Mouse (Mus musculus) ES-CJ7 (cell line): ENCODE data around the gene Kcnip3.
A peak's percentile ranks its signal among the peaks of the same experiment; 100 is the strongest.

ENCODE experiments used
- DNase-seq: peaks from one replicate; pipeline ENCODE4 v3.0.0; 2011; ENCODE audit warnings: low read depth, low spot score

The Kcnip3 gene

DNA sequence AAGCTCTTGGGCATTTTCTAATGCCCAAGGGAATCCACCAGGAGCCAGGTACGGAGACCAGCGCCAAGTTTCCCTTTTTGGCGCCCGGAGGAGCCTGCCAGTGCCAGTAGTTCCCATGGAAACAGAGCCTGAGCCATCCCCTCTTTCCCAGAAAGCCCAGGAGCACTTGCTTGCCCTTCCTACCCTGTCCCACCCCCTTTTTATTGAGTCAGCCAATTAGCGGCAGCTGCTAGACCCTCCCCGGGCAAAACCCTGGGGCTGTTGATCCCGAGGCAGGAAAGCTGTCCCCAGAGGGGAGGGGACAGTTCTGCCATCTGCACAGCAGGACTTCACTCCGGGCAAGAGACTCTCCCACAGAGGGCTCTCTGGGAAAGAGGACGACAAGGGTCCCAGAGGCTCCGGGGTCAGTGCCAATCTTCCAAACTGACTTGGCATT is at the start of gene Kcnip3:
Gene Kcnip3, minus strand, starts transcription at position 89 of the 436 bp plus-strand sequence.
- peak; percentile 48 for DNase-seq

DNA sequence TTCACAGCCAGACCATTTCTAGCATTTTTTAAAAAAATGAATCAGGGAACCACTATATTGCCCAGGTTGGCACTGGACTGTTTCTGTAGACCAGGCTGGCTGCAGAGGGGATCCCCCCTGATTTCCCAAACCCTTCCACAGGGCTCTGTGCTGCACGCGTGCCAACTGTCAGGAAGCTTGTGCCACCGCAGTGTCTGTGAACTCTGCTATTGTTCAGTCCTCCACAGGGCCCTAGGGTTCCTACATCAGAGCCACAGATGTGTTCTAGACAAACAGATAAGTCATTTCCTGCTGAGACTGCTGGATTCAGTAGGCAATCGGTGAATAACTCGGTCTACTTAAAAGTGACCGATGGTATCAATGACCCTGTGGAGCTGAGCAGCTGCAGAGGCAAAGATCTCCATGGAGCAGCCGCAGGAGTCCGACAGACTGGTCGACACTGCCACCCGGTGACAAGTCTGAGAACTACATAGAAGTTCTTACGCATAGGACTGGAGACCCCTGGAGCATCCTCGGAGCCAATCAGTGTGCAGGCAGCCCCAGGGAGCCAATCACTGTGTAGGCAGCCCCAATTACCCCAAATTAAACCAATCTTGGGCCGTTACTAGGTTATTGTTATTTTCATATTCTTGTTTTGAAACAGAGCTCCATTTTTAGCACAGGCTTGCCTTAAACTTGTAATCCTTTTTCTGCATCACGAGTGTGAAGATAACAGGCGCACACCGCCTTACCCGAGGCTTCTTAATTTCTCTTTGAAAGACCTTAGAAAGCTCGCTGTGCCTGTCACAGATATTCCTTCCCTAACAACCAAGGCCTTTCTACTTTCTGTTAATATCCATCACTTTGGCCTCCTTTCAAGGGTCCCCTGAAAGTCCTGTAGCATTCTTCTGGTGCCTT is 37.4 kb upstream of the Kcnip3 start:
- DNase-seq, result peak; percentile 90

DNA sequence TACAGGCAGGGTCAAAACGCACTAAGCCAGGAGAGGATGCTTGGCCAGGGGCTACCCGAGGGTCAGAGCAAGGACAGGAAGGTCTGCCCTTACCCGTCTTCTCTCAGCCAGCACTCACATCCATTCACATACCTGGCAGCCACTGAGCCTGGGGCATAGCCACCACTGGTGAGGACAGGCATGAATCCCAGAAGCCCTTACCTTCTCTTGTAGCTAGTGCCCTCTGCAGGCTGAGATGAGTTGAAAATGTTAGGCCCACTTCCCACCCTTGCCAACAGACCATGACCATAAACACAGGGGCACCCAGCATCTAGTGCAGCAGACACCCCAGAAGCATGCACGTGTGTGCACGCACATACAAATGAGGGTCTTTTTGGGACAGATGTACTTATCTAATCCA is 29.2 kb upstream of the Kcnip3 start:
- peak; percentile 15 for DNase-seq

DNA sequence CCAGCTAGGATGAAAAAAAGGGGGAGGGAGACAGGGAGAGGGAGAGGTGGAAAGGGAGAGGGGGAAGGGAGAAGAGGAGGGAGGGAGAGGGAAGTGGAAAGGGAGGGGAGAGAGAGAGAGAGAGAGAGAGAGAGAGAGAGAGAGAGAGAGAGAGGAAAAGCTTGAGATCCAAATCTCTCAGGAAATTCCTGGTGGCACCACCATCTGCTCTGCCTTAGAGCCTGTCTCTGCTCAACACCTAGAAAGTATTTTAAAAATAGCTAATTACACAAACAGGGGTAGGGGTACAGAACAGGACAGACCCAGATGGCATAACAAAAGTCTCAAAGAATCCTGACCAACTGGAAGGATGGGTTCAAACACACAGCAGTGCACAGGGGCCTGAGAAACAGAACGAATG is 28.6 kb upstream of the Kcnip3 start:
- no peak for DNase-seq

DNA sequence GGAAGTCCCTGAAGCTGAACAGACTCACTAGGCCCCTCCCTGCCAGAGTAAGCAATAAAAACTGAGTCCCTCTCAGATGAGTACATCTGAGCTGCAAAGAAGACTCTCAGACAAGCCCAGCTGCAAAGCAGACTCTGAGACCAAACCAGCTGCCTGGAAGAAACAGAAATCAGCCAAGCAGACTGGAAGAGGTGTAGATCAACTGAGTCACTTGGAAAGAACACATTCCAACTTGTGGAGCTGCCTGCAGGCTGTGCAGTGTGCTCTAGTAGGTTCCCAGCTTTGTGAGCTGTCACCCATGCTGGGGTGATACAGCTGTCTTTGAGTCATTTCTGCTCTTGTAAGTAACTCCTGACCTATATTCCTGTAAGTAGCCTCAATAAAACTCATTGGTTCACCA is 27.8 kb upstream of the Kcnip3 start:
- no peak for DNase-seq

DNA sequence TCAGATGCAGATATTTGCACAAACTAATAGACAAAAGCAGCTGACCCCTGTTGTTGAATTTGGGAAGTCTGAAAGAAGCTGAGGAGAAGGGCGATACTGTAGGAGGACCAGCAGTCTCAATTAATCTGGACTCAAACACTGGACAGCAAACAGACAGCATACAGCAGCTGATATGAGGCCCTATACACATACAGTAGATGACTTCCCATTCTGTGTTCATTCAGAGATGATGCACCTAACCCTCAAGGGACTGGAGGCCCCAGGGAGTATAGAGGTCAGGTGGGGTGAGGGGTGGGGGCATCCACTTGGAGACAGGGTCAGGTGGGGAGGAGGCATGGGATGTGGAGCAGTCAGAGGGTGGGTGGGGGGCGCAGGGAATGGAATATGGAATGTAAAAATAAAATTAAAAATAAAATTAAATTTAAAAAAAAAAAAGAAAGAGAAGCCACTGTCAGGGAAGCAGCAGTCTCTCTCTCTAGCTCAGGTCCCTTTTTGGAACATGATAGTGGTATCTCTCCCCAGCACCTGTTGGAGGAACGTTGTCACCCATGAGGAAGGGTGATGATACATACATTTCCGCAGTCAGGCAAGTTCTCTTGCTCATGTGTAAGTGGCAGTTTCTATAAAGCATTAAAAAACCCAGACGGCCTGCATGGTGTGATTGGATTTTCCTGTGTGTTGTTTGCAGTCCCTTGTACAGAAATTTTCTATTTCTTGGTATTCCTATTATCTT is 26.6 kb upstream of the Kcnip3 start:
- DNase-seq, result no peak

DNA sequence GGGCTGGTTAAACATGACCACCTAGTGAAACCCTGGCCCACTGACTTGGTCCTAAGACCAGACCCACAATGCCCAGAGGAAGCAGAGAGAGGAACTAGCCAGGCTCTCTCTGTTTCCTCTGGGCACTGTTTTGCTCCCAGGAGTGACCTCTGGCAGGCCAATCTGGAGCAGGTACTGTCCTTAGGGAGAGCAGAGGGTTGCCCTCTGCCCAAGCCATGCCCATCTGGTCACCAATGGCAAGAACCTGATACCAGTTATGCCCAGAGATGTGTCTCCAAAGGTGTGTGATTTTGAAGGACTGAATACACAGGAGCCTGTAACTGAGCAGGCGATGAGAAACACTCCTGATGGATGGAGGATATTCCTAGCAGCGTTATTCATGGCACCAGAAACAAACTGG is 19.8 kb upstream of the Kcnip3 start:
- no peak for DNase-seq

DNA sequence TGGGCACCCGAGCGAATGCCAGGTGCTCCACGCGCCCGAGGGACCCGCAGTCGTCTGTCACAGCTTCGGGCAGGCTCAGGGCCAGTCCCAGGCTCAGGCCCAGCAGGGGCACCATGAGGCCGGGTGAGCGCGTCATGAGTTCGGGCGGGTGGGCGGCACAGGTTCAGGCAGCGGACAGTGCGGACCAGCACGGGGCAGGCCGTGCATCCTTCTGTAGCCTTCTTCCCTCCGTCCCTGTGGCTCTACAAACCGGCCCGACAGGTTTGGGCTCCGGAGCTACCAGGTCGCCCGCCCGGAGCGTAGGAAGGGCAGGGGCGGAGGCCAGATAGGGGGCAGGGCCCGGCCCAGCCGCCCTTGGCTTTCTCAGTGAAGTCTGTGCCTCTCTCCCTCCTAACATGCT is 19.3 kb upstream of the Kcnip3 start, which contains the start of gene Prom2:
Gene Prom2, minus strand, starts transcription at position 283 of the 400 bp plus-strand sequence.
- no peak for DNase-seq

DNA sequence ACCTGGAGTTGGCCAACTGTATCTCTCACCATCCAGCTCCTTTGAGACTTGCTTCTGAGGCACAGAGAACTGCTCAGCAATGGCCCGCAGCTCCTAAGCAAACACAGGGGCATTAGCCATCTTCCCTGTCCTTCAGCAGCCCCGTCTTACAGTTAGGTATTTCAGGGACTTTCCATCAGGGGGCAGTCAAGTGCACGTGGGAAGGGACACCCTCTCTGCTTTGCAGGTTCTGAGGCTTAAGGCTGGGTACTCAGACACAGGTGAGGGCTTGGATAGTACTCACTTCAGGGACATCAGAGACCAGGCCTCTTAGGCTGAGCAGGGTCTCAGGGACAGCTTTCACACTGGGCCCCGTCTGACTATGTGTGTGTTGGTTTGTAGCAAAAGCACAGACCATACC is 17.6 kb upstream of the Kcnip3 start:
- DNase-seq, result peak; percentile 50

DNA sequence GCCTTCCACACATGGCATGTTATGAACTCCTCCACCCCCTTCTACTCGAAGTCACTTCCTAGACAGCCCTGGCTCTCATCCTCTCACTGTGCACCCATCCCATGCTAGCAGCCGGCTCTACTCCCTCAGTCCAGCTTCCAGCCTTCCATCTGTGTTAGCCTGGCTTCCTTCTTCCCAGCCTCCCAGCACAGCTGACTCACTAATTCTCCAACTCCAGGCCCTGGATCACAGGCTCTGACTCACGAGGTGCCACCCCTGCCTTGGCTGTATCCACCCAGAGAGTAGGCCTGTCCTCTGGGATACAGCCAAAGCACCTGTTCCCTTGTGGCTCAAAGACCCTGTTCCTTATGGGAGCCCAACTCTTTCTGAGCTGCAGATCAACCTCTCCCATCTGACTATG is 15.7 kb upstream of the Kcnip3 start:
- DNase-seq, result no peak

DNA sequence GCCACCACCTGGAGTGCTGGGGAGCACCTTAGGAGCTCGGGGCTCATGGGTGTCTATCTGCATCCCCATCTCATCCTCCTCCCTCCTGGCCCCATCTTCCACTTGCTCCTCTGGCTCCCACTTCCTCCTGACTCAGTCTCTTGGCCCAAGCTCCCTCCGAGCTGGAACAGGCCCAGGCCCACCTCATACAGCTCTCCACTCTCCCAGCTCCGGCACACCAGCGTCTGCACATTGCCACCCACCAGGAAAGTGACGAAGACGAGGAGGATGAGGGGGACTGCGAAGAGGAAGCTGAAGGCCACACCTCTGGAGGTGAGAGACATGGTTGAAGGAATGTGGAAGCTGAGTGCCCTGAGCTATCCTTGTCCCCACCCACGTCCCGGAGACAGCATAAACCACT is 13.5 kb upstream of the Kcnip3 start:
- DNase-seq, result no peak

DNA sequence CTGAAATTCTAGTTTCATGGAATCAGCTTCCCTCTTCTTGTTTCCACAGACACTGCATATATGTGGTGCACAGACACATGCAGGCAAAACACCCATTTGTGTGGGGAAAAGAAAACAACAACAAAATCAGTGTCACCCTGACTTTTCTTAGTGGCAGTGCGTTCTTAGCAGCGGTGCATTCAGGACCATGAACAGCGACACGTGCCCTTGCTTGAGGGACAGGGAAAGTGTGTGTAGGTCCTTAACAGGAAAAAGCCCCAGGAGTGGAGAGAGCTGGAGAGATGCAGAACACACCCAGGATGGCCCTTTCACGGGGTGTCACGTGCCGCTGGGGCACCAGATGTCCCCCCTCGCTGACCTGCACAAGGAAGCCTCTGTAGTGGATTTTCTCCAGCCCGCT is 10.5 kb upstream of the Kcnip3 start:
- peak; percentile 62 for DNase-seq

DNA sequence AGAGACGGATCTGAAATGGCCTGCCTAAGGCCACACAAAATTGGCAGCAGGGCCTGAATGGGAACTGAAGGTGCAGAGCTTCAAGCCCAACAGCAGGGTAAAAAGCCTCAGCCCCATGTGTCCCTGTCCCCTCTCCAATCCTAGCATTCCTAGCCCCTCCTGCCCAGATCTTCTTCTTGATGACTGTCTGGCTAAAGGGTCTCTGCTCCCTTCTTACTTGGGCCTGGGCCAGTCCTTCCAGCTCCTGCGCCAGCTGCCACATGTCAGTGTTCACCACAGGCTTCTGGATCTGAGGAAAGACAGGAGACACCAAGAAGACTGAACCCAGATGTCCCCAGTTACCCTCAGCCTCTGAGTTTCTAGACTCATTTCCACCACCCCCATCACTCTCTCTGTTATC is 9.7 kb upstream of the Kcnip3 start:
- DNase-seq, result no peak

DNA sequence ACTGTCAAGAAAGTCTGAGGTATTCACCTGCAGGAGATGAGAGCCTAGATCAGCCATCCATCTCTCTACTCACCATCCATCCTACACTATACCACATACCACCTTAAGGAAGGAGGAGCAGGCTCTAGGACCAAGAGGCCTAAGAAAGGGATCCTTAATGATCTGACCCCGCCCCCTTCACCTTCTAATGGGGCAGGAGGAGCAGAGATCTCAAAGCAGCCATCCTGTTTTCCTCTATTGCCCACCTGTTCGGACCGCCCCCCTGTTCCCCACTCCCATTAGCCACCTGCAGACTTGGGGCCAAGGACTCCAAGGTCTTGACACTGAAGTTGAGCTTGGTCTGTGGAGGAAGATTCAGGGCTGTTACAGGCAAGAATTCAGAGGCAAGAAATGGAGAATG is 8.5 kb upstream of the Kcnip3 start:
- DNase-seq, result peak; percentile 17

DNA sequence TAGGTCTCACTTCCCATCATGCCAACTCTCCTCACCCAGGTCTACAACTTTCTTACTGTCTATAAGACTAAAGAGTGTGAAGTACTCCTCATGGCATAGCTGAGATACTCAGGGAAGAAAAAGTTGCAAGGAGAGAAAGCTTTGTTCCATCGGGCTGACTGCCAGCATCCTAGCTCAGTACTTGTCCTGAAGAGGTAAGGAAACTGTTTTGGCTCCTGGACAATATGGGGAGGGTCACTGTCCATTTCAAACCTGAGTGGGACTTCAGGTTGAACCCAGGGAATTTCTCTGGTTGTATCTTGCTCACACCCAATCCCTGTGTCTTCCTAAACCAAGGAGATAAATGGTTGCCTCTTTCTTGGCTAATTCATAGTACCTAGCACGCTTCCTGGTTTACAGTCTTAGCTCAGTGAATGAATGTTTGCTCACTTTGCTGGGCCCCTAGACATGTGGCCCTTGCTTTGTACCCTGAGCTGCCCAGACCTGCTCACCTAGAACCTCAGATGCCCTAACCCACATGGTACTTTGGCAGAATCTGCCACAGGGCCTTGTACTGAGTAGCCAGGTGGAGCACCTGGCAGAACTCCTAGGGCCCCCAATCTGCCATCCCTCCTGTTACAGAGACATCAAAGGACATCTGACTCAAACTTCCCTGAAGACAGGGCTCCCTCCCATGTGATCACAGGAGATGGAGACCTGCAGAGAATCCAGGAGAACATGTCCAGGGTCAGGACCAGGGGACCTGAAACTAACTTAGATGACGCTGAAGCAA is 3.3 kb upstream of the Kcnip3 start:
- DNase-seq, result no peak

DNA sequence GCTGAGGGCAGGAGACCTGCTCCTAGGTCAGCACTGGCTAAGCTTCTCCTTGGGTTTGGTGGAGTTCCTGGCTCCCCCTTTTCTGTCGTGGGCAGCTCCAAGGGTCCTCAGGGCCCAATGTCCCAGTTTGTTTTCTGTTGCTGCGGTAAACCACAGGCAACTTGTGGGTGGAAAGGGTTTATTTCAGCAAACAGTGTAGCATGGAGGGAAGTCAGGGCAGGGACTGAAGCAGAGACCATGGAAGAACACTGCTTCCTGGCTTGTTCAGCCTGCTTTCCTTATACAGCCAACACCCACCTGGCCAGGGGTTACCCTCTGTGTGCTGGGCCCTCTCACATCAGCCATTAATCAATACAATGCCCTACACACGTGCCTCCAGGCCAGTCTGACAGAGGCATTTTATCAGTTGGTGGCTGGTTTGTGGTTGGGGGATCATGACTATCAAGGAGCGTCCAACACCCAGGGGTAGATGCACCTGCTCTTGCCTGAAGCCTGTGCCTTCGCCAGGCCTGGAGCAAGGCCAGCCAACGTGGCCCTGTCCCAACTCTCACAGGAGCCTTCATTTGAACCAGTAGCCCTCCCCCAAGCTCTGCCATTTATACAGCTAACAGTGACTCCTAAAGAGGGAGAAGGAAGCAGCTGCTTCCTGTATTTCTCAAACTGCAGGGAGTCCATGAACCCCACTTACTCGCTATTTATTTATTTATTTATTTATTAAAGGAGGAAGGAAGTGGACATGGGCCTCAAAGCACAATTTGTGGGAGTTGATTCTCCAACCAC is 2.2 kb upstream of the Kcnip3 start:
- no peak for DNase-seq

DNA sequence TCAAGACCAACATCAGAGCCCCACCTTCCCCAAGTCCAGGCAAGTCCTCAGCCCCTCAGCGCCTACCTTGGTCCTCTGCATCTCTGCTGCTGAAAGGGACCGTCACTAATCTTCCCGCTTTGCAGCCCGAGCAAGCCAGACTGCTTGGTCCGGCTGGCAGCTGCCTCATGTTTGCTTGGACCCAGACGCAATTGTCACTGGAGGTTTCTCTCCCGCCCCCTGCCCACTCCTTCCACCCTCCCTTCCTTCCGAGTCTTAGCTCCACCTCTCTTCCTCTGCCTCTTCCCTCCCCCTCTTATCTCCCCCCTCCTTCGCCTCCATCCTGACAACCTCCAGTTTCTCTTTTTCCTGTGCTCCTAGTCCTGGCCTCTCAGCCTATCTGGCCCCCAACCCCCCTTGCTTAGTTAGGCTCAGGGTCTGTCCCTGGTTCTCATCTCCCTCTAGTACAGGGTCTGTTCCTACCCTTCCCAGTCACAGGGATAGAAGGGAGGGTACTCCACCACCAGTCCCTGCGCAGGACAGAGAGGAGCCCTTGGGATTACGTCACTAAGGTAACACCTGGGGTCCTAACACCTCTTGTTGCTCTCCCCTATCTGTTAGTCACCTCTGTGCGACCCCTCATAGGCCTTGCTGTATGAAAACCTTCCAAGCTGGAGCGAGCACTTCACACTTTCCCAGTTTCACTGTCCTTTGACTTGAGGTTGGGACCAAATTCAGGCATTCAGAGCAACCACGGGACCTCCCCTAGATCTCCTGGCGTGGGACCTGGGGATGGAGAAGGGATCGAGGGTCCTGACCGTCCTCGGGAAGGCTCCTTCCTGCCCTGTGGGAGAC is 505 bp downstream of the Kcnip3 start:
- DNase-seq, result no peak

DNA sequence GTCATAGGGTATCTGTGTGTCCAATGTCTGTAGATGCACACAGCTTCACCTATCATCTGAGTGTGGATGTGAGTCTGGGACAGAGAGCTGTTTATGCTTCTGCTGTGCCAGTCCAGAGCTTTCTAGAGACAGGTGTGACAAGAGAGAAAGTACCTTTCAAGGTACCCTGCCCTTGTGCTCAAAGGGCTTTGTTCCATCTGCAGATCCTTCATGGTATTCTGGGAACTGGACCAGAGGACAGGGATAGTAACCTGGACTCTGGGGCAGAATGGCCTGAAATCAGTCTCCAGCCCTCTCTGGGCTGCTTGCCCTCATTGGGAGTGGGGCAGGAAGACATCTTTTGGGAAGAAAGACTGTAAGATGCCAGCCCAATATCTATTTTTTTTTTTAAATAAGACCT is 1.8 kb downstream of the Kcnip3 start:
- no peak for DNase-seq

DNA sequence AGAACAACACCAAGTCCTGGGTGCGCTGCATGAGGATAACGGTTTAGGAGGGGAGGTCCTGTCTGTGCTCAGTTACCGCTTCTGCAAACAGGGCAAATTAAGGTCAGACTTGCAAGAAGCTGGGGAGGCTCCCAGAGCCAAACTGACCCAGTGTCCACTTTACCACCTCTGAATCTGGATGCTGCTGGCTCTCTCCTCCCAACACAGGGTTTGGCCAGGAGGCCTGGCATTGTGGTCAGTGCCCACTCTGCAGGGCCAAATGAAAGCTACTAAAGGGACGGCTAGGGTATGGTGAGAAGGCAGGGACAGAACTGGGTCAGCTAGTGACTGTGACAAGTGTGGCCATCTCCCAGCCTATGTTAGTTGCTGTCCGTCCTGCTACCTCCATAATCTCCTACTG is 2.6 kb downstream of the Kcnip3 start:
- no peak for DNase-seq

DNA sequence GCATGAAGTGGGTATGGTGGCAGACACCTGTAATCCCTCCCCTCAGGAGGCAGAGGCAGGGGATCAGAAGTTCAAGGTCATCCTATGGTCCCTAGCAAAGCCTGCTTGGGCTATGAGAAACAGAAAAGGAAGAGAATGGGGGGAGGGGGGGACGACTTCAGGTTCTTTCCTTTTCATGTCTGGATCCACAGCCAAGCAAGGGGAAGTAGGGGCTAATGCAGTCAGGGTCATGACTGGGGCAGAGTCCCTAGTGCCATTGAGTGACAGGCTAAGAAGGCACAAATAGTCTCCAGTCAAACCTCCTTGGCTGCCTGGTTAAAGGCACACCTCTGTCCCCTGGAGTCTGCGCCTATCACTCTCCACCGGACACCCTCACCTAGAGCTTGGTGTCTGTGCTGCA is 3.1 kb downstream of the Kcnip3 start:
- DNase-seq, result no peak
